Mouse (Mus musculus) limb, embryonic 12.5 days (tissue): ENCODE data around the gene Shd. TPM values are rescaled to one million over a fixed set of nuclear protein-coding genes. Genes with fewer than 3 reads are reported as not detected.

ENCODE experiments used
- ATAC-seq: fragments of 200-750 bp; cut with Nextera tagmentation; 2 replicates; pipeline ENCODE4 v1.8.0; 2017; ENCODE audit warnings: low read depth, moderate TSS enrichment; ENCODE audit not compliant: insufficient number of reproducible peaks, insufficient read depth, low FRiP score, low TSS enrichment
- H3K27ac ChIP-seq: fragments of 300-500 bp; sonication (generic); 2 replicates; pipeline ENCODE4 v1.5.1; 2016; ENCODE audit warnings: mild to moderate bottlenecking, moderate library complexity
- H3K27me3 ChIP-seq: fragments of 300-500 bp; sonication (generic); 2 replicates; pipeline ENCODE4 v1.6.1; 2016; ENCODE audit warnings: mild to moderate bottlenecking, moderate library complexity
- H3K36me3 ChIP-seq: fragments of 300-500 bp; sonication (generic); 2 replicates; pipeline ENCODE4 v1.6.1; 2016; ENCODE audit warnings: mild to moderate bottlenecking, moderate library complexity
- H3K4me1 ChIP-seq: fragments of 300-500 bp; sonication (generic); replicated peaks from 2 replicates; pipeline ENCODE4 v1.6.1; 2016
- H3K4me2 ChIP-seq: fragments of 300-500 bp; sonication (generic); 2 replicates; pipeline ENCODE4 v1.6.1; 2016; ENCODE audit warnings: mild to moderate bottlenecking, moderate library complexity
- H3K4me3 ChIP-seq: fragments of 300-500 bp; sonication (generic); replicated peaks from 2 replicates; pipeline ENCODE4 v1.5.1; 2016; ENCODE audit warnings: mild to moderate bottlenecking
- H3K9ac ChIP-seq: fragments of 300-500 bp; sonication (generic); replicated peaks from 2 replicates; pipeline ENCODE4 v1.6.1; 2016; ENCODE audit warnings: mild to moderate bottlenecking, moderate library complexity
- H3K9me3 ChIP-seq: fragments of 300-500 bp; sonication (generic); 2 replicates; pipeline ENCODE4 v1.6.1; 2016; ENCODE audit warnings: mild to moderate bottlenecking, moderate library complexity
- WGBS: fragments of 180-500 bp; shearing (Covaris S2); methylation state at CpG from one replicate; pipeline ENCODE4 v1.1.7; 2016; 5-methylcytosine and 5-hydroxymethylcytosine counted together
- polyA plus RNA-seq: library from polyadenylated mRNA; unstranded; fragments of >200 nt; fragmentation: Nextera tagmentation; extraction: Ambion mirVana; gene quantifications from 2 replicates; pipeline ENCODE4 v1.2.1, GENCODE M21; 2016

Shd gene
- polyA plus RNA-seq, 1 experiment from 2014 or later = 54.1 TPM

- ATAC-seq = no peak
- no peak overlapping the region for H3K4me3 ChIP-seq
- peaks cover 24% of the 10 kb centered on the region for H3K36me3 ChIP-seq
- 0 out of 2 replicates have a peak, but pooled peaks cover 3% of the 10 kb centered on the region for H3K4me1 ChIP-seq
- H3K27ac ChIP-seq = no peak overlapping the region
- H3K9me3 ChIP-seq = no peaks in the 10 kb centered on the region; the same call in 1 of the 2 replicates
- no peak overlapping the region for H3K4me2 ChIP-seq
- 53% methylated on average over 3 of the region's 3 CpGs for WGBS
- H3K9ac ChIP-seq = no peak overlapping the region
- no peaks in the 10 kb centered on the region for H3K27me3 ChIP-seq
Observed at GRCm38 (mm10) chr17:55977301-55977700, 7.0 kb downstream of the Shd start.

GRCm38 (mm10) chr17:55986030-55986961 is 16.0 kb downstream of the Shd start, which contains the start of gene Fsd1:
Fsd1 (plus strand) TSS chr17:55986509.
- peaks cover 26% of the 10 kb centered on the region for H3K36me3 ChIP-seq
- no peaks in the 10 kb centered on the region for H3K9me3 ChIP-seq
- no peak within 1 kb of the TSS for H3K27ac ChIP-seq
- H3K27me3 ChIP-seq = no peaks in the 10 kb centered on the region
- ATAC-seq = peak; percentile 58; the same call in 1 of the 2 replicates
- WGBS = 10% methylated on average over 35 of the region's 35 CpGs
- H3K4me2 ChIP-seq = peak within 1 kb of the TSS; percentile 89
- H3K4me1 ChIP-seq = peaks cover 9% of the 10 kb centered on the region
- H3K9ac ChIP-seq = peak within 1 kb of the TSS; percentile 79
- peak within 1 kb of the TSS; percentile 68 for H3K4me3 ChIP-seq

- no peaks in the 10 kb centered on the region for H3K9me3 ChIP-seq
- no peak overlapping the region for H3K9ac ChIP-seq
- peaks cover 9% of the 10 kb centered on the region for H3K4me1 ChIP-seq
- WGBS = 79% methylated on average over 8 of the region's 8 CpGs
- H3K36me3 ChIP-seq = peaks cover 54% of the 10 kb centered on the region
- no peak overlapping the region for H3K4me2 ChIP-seq
- no peaks in the 10 kb centered on the region for H3K27me3 ChIP-seq
- no peak overlapping the region for H3K4me3 ChIP-seq
- H3K27ac ChIP-seq = no peak overlapping the region
- 0 out of 2 replicates have a peak, but pooled peaks have one; percentile 4 for ATAC-seq
Observed at GRCm38 (mm10) chr17:55990278-55990898, 20.1 kb downstream of the Shd start.

DNA sequence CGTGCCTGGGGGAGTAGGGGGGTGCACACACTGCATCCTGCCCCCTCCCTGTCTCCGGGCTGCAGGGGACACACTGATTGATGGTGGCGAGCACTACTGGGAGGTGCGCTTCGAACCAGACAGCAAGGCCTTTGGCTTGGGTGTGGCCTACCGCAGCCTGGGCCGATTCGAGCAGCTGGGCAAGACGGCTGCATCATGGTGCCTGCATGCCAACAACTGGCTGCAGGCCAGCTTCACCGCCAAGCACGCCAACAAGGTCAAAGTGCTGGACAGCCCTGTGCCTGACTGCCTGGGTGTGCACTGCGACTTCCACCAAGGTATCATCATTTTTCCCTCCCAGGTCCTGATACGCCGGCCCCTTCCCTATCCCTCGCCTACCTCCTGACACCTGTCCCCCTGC is 25.7 kb downstream of the Shd start:
- Histone ChIP-seq H3K4me2 (no peak overlapping the region), H3K27me3 (peaks cover 18% of the 10 kb centered on the region), H3K4me3 (no peak overlapping the region), H3K4me1 (no peaks in the 10 kb centered on the region), H3K27ac (no peak overlapping the region), H3K9me3 (no peaks in the 10 kb centered on the region), H3K36me3 (peaks cover 54% of the 10 kb centered on the region), H3K9ac (no peak overlapping the region)
- 87% methylated on average over 15 of the region's 15 CpGs for WGBS
- ATAC-seq = no peak

DNA sequence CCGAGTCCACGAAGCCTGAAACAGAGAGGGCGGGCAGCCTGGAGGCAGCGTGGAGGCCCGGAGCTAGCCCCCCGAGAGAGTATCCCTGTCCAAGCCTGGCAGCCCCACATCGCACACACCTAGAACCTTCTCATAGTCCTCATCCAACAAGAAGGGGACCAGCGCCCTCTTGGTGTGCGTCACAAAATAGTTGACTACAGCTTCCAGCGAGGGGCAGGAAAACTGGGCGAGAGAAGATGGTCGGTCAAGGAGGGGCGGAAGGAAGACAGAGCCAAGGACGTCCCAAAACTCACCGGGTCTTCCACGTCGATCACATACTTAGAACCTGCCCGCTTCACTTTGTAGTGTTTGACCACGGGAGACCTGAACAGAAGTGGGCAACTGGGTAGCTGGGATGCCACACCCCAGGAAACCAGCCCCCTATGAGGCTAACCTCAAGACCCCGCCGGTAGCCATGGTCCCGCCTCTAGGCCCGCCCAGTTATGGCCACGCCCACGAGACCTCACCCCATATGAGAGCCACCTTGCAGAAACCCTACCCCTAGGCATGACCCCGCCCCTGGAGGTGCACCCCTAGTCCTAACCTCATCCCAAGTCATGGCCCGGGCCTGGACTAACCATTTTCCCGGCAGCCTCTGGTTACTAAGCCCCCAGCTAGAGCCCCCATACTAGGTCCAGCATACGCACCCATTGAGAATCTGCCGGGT is 29.7 kb downstream of the Shd start:
- Histone ChIP-seq H3K36me3 (peaks cover 28% of the 10 kb centered on the region), H3K9ac (no peak overlapping the region), H3K4me3 (peak overlapping the region; percentile 19), H3K27me3 (peaks cover 31% of the 10 kb centered on the region), H3K4me2 (peak overlapping the region; percentile 38), H3K9me3 (no peaks in the 10 kb centered on the region), H3K4me1 (no peaks in the 10 kb centered on the region), H3K27ac (no peak overlapping the region)
- 5% methylated on average over 30 of the region's 30 CpGs for WGBS
- 0 out of 2 replicates have a peak, but pooled peaks have one; percentile 35 for ATAC-seq

- no peak overlapping the region for H3K27ac ChIP-seq
- no peak for ATAC-seq
- H3K4me3 ChIP-seq = no peak overlapping the region
- H3K4me1 ChIP-seq = peaks cover 11% of the 10 kb centered on the region; the same call in 1 of the 2 replicates
- H3K4me2 ChIP-seq = no peak overlapping the region
- H3K9ac ChIP-seq = no peak overlapping the region; the same call in 1 of the 2 replicates
- 79% methylated on average over 3 of the region's 3 CpGs for WGBS
- peaks cover 31% of the 10 kb centered on the region for H3K27me3 ChIP-seq
- H3K9me3 ChIP-seq = no peaks in the 10 kb centered on the region
- H3K36me3 ChIP-seq = no peaks in the 10 kb centered on the region
Observed at GRCm38 (mm10) chr17:56003000-56003399, 32.7 kb downstream of the Shd start.

GRCm38 (mm10) chr17:56005415-56006061 is 35.3 kb downstream of the Shd start, which contains the start of the genes Stap2 and Mpnd:
Stap2 (minus strand) TSS chr17:56005584.
Mpnd (plus strand) TSS chr17:56005711.
- Histone ChIP-seq H3K27ac (no peak within 1 kb of the TSS), H3K36me3 (0 out of 2 replicates have a peak, but pooled peaks cover 1% of the 10 kb centered on the region), H3K9ac (no peak within 1 kb of the TSS), H3K4me1 (peaks cover 22% of the 10 kb centered on the region), H3K9me3 (no peaks in the 10 kb centered on the region), H3K4me2 (no peak within 1 kb of the TSS), H3K4me3 (no peak within 1 kb of the TSS), H3K27me3 (peaks cover 18% of the 10 kb centered on the region)
- ATAC-seq = no peak
- WGBS = 35% methylated on average over 13 of the region's 13 CpGs

DNA sequence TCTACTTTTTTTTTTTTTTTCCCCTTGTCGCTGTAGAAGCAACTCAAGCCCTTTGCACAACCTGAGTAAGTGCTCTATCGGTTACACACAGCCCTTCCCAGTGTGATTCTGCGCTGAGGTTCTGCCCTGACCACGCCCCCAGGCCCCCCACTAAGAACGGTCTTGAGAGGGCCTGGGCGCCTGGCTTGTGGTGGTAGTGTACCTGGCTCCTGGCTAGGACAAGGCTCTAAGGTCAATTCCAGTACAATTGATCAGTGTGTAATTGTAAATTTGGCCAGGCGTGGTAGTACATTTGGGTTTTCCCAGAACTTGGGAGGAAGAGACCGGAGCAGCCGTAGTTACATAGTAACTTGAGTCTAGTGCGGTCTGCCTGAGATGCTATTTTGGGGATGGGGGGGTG is 36.7 kb downstream of the Shd start:
- H3K4me1 ChIP-seq = peaks cover 28% of the 10 kb centered on the region
- H3K4me2 ChIP-seq = peak overlapping the region; percentile 90
- no peak overlapping the region for H3K9ac ChIP-seq
- WGBS = 47% methylated on average over 10 of the region's 10 CpGs
- peaks cover 15% of the 10 kb centered on the region for H3K36me3 ChIP-seq
- no peak overlapping the region for H3K27ac ChIP-seq
- H3K9me3 ChIP-seq = no peaks in the 10 kb centered on the region
- peaks cover 6% of the 10 kb centered on the region; the same call in 1 of the 2 replicates for H3K27me3 ChIP-seq
- H3K4me3 ChIP-seq = no peak overlapping the region; the same call in 1 of the 2 replicates
- no peak for ATAC-seq

DNA sequence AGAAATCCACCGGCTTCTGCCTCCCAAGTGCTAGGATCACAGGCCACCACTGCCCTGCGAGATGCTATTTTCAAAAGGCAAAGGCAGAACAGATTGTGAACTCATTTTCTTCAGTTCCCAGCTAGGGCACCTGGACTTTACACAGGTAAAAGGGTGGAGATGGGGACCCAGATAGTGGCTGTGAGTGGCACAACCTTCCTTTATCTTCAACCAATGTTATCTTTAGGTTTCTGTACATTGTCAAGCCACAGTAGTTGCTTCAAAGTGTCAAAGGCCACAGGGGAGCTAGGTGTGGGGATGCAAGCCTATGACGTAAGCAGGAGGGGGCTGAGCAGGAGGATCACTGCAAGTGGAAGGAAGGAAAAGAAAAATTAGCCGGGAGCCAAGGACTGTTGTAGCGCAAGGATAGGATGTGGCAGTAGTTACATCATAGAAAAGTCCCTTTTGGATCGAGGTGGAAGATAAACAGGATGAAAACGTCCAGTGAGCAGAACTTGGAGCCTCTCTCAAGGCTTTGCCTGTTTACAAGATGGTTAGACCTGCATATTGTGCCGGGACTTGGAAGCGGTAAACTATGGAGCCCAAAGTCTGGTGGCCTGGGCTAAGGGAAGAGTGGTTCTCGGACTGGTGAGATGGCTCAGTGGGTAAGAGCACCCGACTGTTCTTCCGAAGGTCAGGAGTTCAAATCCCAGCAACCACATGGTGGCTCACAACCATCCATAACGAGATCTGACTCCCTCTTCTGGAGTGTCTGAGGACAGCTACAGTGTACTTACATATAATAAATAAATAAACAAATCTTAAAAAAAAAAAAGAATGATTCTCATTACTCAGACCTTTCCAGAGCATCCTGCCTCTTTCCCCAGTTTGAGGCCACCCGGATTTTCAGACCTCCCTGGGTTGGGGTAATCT is 37.4 kb downstream of the Shd start:
- Histone ChIP-seq H3K9me3 (no peaks in the 10 kb centered on the region), H3K27me3 (peaks cover 4% of the 10 kb centered on the region; the same call in 1 of the 2 replicates), H3K4me1 (peaks cover 28% of the 10 kb centered on the region), H3K36me3 (peaks cover 22% of the 10 kb centered on the region), H3K4me3 (peak overlapping the region; percentile 83), H3K4me2 (peak overlapping the region; percentile 90), H3K9ac (peak overlapping the region; percentile 48), H3K27ac (peak overlapping the region; percentile 95)
- 35% methylated on average over 14 of the region's 14 CpGs for WGBS
- ATAC-seq = no peak; the same call in 1 of the 2 replicates
